Mouse (Mus musculus) T-helper 17 cell (primary cell): ENCODE results near the gene Tjp3.
"Not testable (repeated sequence)": the region's sequence is repeated elsewhere in the genome, so short reads cannot be mapped to it uniquely, and the experiment has no call there.

Experiments
- in situ Hi-C, 2 experiments: fragments of 300-600 bp; cut with MboI, MseI; formaldehyde crosslinking; loops; 1 replicate in 1 of 2; 2 replicates in 1 of 2; pipeline ENCODE4 v1.15.1; 2025; ENCODE audit warnings: high pct_unique_total_duplicates in 2 of 2

The Tjp3 gene

GRCm38 (mm10) chr10:81238618-81239017 lies 52.8 kb downstream of the Tjp3 start:
- in situ Hi-C loops = loop anchor here in 1 of 2 experiments (10.0 kb wide), 1 partner anchor 1536 kb away; no protein-coding TSS in a partner anchor

GRCm38 (mm10) chr10:81236471-81237268 lies 54.7 kb downstream of the Tjp3 start:
- in situ Hi-C loops = loop anchor here in 1 of 2 experiments (10.0 kb wide), 1 partner anchor 1538 kb away; no protein-coding TSS in a partner anchor

DNA sequence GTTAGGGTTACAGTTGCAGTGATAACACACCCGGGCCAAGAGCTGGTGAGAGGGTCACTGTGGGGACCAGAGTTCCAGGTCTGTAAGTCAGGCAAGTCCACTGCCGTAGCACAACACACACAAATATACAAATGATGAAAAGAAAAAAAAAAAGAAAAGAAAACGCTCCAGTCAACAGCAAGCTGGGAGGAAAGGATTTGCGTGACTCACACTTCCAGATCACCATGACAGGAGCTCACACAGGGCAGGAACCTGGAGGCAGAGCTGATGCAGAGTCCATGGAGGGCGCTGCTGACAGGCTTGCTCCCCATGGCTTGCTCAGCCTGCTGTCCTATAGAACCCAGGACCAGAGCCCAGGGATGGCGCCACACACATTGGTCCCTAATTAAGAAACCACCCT lies 57.2 kb downstream of the Tjp3 start:
- in situ Hi-C loops = loop anchor here in 1 of 2 experiments (10.0 kb wide), 1 partner anchor 1541 kb away; no protein-coding TSS in a partner anchor

- in situ Hi-C loops = loop anchor here in 1 of 2 experiments (10.0 kb wide), 1 partner anchor 1542 kb away; no protein-coding TSS in a partner anchor
Measured at GRCm38 (mm10) chr10:81233226-81233585, 58.2 kb downstream of the Tjp3 start.

GRCm38 (mm10) chr10:81232580-81233225 lies 58.7 kb downstream of the Tjp3 start, which contains the start of gene Zfr2:
TSS of gene Zfr2 (plus strand) at chr10:81233155.
- in situ Hi-C loops = loop anchor here in 1 of 2 experiments (10.0 kb wide), 1 partner anchor 1542 kb away; no protein-coding TSS in a partner anchor

GRCm38 (mm10) chr10:81231436-81231835 lies 59.9 kb downstream of the Tjp3 start:
- in situ Hi-C loops = loop anchor here in 1 of 2 experiments (10.0 kb wide), 1 partner anchor 1543 kb away; no protein-coding TSS in a partner anchor

GRCm38 (mm10) chr10:81230438-81231332 lies 60.7 kb downstream of the Tjp3 start, which contains the start of gene Atcay:
TSS of gene Atcay (minus strand) at chr10:81230833.
- in situ Hi-C loops = loop anchor here in 1 of 2 experiments (10.0 kb wide), 1 partner anchor 1544 kb away; no protein-coding TSS in a partner anchor

DNA sequence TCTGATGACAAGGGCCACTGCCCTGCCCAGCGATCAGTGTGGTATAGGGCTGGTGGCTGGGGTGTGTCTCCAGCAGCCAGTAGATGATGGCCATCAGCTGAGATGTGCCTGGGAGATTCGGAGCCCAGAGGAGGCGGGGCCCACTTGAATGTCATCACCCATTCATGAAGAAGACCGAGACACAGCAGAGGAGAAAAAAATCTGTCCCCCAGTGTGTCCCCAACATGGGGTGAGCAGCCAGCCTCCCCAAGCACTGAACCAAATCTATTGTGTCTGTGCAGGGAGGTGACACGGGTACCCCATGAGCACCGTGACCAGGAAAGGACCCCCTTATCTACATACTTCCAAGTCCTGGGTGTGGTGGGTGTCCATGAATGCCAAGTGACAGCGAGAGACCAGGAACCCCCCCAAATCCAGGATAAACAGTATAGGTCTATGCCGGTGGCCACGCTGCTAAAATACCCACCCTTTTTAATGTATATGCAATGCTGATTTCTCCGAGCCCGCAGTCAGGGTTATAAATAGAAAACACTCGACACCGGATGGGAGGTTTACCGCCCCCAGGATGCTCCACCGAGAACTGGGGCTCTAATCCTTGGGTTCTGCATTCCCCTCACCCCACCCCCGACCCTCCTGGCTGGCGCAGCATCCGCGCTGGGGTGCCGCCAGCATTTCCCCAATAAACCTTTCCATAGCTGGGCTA lies 61.5 kb downstream of the Tjp3 start:
- in situ Hi-C loops = loop anchor here in 1 of 2 experiments (10.0 kb wide), 1 partner anchor 1545 kb away; no protein-coding TSS in a partner anchor

DNA sequence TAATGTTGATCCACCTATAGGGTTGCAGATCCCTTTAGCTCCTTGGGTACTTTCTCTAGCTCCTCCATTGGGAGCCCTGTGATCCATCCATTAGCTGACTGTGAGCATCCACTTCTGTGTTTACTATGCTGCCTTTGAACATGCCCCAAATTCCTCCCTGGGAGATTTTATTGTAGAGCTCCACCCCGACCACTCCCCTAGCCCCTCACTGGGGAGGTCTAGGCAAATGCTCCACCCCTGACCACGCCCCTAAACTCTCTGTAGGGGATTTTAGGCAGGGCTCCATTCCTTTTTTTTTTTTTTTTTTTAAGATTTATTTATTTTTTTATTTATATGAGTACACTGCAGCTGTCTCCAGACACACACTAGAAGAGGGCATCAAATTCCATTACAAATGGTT lies 67.7 kb downstream of the Tjp3 start:
- in situ Hi-C loops = not testable (repeated sequence)
